Mouse (Mus musculus): ENCODE measurements around the gene Emilin2.
A peak's percentile ranks its signal among the peaks of the same experiment; 100 is the strongest.

The Emilin2 gene

DNA sequence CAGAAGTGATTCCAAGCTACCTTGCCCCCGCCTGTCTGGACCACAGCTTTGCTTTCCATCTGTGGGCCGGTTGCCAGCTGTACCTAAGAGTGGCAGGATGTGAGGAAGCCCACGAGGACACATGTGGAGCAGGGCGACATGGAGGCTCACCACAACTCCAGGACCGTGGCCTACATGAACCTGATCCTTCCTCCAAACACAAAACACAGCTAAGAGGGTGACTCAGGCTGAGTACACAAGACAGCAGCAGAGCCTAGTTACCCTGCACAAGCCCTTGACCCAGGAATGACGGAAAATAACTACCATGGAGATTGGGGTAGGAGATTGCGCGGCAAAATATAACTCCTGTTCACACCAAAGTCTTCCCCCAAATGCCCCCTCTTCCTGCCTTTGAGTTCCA, 44.4 kb downstream of the Emilin2 start:
- no peak for DNase-seq (ENCODE audit: low read depth in 2 of 2, low spot score in 2 of 2)

DNA sequence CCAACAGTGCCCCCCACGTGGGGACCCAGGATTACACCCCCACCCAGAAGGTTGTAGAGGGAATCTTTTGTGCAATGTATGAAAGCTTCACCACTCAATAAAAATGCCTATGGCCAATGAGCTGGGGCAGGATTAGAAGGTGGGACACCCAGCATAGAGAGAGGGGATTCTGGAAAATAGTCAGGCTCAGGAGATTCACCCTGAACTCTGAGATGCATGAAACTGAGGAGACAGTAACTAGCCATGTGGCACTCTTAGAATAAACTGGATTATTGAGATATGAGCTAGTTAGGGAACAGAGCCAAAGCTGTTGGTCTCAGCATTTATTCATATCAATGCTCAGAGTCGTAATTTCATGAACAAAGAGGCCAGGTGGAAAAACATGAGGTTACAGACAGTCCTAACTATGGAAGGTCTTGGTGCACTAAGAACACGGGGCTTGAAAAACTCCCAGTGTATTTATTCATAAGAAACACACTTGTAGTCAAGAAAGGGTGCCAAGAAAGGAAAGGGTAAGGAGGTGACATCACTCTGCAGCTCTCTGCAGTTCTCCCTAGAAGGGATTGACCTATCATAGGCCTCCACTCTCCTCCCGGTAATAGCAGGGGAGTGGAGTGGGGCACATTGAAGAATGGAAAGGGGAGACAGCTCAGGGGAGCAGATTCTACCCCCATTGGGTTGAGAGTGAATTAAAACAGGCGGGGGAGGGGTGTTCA, 46.3 kb downstream of the Emilin2 start:
- DNase-seq (ENCODE audit: low read depth in 2 of 2, low spot score in 2 of 2), result no peak

DNA sequence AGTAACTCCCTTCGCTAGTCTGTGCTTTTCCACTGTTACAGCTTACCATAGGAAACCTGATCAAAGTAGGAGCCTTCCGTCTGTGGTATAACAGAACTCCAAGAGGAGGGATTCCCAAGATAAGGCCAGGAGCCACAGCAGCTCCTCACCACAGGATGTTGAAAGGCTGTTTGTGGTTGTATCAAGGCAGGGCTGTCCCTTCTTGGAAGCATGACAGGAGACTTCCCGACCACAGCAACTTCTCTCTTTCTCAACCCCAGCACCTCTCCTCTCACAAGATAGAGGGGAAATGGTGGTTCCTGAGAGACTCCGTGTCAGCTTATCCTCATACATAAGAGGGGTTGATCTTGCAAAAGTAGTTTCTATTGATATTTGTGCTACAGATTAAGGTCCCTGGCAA, 47.0 kb downstream of the Emilin2 start:
- no peak for DNase-seq (ENCODE audit: low read depth in 2 of 2, low spot score in 2 of 2)

DNA sequence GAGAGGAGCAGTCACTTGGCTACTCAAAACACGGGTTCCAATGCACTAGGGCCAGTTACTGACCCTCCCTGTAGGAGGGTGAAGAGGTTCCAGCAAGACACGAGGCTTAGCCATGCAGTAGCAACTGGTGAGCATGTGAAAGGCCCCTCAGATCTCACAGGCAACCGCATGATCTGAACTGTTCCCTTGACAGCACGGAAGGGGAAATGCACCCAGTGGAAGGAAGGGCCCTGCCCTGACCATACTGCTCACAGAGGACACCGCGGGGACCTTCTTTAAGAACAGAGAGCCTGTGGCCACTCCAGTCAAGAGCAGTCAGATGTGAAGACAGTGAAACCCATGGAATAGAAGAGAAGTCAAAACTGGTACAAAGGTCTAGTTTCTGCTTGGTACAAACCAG, 48.6 kb downstream of the Emilin2 start:
- no peak for DNase-seq (ENCODE audit: low read depth in 2 of 2, low spot score in 2 of 2)

DNA sequence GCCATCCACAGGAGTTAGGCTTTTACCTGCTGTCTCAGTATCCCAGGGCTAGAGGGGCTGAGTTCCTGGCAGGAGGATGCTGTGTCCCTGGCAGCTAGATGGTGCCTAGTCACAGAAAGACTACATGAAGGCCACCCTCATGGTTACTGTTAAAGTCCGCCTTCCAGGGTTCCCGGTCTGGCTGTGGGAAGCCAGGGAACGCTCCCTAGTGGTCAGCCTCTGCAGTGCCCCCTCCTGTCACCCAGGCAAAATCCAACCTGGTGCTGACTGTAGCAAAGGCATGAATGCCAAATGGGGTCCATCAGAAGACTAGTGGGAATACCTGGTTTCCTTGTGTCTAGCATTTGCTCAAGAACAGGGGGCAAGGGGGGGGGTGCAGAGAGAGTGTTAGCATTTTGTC, 51.1 kb downstream of the Emilin2 start:
- no peak for DNase-seq (ENCODE audit: low read depth in 2 of 2, low spot score in 2 of 2)

DNA sequence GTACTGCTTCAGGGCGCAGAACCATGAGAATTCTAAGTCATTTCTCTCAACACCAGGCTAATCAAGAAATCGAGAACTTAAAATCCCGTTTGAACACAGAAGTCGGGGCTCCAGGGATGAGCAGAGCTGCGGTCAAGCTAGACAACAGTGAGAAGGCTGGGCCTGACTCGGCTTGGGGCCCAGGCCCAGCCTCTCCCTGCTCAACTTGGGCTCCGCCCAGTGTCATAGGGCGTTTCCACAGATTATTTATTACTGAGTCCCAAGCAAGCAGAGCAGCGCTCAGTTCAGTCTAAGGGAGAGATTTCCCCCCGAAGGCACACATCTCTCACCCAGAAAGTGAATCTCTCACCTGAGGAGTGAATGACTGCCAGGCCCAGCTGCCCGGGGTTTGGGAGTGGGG, 52.1 kb downstream of the Emilin2 start:
- no peak for DNase-seq (ENCODE audit: low read depth in 2 of 2, low spot score in 2 of 2)

DNA sequence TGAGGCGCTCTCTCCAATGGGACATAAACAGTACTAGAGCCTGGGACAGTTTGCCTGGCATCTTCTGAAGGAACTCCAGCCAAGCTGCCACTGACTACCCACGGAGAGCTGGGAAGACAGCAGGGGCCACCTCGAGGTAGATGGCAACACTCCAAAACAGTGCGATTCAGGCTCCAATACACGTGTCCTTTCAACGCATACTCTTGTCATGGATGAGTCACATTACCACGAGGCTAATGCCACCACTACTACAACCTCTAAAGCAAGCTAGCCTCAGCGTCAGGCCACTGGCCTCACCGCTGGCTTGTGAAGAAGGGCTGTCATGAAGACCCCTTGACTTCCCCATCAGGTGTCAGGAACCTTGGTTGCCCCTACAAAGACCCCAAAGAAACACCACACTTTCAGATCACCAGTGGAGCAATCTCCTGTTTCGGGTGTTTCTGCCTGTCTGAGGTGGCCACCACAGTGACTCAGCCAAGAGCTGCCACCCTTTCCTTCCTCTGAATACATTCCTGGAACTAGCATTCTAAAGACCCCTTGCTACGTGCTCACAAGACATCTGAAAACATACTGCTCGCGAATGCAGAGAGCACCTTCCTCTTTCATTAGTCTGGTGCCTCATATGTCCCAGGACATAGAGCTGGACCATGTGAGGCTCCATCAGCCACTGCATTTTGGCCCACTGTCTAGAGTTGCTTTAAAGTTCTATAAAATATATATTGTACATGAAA, 54.8 kb downstream of the Emilin2 start:
- no peak for DNase-seq (ENCODE audit: low read depth in 2 of 2, low spot score in 2 of 2)

DNA sequence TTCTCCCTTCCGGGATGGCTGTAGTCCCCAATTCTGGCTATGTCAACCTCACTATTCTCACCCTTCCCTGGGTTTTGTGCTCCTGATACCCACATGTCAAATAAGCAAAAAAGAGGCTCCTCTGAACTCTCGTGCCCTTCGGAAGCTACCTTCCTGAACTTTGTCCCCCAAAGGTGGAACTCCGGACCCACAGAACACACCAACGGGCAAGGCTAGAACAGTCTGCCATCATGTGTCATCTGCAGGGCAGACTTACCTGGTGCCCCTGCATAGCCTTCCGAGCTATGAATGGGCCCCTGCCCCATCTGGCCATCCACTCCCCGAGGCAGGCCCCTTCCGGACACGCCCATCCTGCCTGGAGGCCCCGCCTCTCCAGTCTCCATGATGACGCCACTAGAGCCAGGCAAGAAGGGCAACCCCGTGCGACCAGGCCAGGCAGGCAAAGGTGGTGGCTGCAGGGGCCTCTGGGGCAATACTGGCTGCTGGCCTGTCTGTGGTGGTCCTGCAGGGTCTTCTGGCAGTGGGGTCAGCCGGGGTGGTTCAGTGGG, 55.6 kb downstream of the Emilin2 start:
- no peak for DNase-seq (ENCODE audit: low read depth in 2 of 2, low spot score in 2 of 2)

DNA sequence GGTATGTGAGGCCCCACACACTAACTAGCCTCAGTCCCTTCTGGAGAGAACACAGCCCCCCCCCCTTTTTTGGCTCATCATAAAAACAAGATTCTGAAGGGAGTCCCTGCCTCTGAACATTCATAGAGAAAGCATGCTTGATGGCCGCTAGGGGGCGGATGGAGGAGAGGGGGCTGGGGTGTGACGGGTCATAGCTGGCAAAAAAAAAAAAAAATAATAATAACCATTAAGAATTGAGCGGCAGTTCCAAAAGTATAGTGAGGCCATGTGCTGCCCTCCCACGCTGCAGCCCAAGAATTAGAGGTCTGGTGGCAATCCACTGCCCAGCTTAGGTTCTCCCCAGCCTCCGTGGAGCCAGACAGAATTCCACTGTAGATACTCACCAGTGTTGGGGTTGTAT, 57.0 kb downstream of the Emilin2 start:
- peak in 1 of 2 experiments; percentile 18 for DNase-seq (ENCODE audit: low read depth in 2 of 2, low spot score in 2 of 2)

DNA sequence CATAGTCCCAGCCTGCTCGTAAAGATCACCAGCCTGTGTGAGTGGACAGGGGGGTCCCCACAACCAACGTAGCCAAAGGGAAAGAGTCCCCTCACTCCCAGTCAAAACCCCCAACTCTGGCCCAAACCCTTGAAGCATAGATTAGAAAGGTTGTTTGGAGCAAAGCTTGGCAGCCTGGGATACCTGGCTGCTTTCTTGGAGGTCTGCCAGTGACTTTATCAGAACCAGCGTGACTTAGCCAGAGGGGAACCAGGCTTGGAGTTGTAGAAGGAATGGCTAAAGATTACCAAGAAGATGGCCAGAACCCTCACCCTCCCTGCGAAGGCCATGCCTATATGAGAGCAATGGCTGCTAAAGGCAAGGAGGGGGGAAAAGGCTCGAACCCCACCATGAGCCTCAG, 57.7 kb downstream of the Emilin2 start:
- no peak for DNase-seq (ENCODE audit: low read depth in 2 of 2, low spot score in 2 of 2)

DNA sequence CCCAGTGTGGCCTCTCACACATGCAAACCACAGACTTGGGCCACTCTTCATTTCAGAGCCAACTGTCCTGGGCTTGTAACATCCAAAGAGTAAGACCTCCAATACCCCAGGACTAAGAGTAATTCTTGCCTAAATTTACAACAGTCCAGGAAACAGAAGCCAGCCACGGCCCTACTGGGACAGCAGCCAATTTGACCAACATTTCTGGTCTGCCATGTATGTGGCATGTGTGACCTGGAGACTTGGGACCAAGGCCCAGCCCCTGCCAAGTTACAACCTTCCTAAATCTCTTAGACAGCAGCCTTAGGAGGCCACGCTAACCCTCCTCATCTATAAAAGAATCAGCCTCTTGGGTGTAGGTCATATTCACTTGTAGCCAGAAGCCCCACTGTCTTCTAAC, 58.4 kb downstream of the Emilin2 start:
- DNase-seq (ENCODE audit: low read depth in 2 of 2, low spot score in 2 of 2), result no peak

DNA sequence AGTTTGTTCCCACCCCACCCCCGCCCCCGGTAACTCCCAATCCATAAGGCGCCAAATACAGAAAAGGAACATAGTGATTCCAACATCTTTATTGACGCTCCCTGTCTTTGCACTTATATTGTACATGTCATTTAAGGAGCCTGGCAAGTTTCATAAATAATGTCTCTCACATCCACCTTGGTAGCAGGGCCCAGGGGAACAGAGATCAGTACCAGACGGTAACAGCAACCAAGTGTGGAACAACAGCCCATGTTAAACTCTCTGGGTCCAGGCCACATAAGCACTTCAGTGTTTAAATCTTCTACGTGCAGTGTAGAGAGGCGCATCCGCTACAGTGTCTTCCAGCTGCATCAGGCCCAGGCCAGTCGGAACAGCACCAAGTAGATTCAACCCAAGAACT, 59.7 kb downstream of the Emilin2 start:
- no peak for DNase-seq (ENCODE audit: low read depth in 2 of 2, low spot score in 2 of 2)

DNA sequence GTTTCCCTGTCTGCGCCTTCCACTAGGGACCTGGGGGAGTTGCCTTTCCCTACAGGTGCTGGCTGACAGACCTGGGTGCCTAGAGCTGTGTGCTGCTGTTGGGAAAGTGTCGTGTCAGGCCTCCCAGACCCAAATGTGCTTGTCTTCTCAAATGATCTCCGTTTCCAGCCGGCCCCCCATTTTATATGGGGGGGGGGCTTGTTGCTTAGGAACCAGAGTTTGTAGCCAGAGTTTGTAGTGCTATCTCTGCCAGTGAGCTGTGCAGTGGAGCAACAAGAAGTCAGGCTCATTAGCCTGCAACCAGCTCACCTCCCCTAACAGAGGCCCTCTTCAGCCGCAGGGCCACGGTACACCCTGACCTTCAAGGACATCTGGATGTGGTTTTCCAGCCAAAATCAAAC, 60.2 kb downstream of the Emilin2 start:
- no peak for DNase-seq (ENCODE audit: low read depth in 2 of 2, low spot score in 2 of 2)

DNA sequence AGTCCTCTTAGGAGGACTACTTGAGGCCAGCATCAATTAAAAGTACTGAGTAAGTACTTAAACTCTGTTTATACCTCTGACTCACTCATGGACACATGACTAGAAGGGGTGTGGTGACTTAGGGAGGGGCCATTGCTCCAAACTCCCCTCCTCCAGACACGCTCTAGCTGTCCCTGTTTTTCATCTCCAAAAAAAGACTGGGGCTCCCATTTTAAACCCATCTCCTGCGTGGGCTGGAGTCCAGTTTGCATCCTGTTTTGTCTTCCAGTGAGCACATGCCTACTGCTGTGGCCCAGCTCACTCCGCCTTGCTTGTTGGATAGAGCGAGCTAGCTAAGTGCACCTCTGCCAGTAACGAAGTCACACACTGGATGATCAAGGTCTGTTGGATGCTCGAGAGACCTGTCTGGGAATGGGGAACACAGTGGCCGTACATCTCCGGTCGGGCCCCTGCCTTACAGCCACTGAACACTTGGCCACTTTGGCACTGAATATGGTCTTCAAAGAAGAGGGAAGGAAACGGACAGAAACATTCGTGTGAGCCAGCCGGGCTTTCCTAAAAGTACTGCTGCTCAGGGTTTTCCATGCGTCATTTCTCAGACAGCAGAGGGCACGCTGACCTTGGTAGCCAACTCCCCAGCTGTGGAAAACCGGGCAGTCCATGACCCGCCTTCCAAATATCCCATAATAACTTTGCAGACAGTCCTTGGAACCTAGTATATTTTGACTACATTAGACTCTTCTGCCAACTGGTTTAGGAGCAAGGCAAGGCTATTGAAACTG, 60.8 kb downstream of the Emilin2 start:
- DNase-seq (ENCODE audit: low read depth in 2 of 2, low spot score in 2 of 2), result no peak

DNA sequence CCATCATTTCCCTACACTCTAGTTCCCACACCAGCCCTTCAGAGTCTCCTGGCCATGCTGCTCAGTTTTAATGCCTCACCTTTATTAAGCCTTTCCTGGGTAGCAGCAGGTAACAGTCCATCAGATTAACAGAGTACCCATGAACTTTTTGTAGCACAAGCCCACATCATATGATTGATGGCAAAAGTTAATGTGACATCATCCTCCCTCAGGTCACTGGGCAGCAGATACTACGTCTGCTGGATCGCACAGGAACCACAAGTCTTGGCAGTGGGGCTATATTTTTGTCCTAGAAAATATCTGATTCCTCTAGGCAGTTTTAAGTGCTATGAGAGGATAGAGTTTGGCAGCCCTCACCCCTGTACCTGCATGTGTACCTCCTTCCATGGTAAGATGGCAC, 61.7 kb downstream of the Emilin2 start:
- no peak for DNase-seq (ENCODE audit: low read depth in 2 of 2, low spot score in 2 of 2)

DNA sequence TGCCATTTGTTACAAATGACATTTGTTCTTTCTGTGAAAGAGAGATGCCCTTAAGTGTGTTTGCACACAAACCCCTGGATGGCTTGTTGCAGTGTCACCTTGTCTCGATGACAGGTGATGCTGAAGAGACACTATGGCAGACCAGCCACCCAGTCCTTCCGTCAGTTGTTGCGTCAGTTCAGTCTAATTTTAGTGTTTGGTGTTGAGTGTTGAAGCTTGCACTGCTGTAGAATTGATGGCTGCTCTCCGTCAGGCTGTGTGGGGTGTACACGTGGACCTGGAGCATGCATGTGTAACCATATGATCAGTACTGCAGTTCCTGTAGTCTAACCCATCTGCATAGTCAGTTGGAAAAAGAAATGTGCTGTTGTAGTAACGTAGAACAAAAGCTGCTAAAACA, 62.8 kb downstream of the Emilin2 start:
- no peak for DNase-seq (ENCODE audit: low read depth in 2 of 2, low spot score in 2 of 2)

DNA sequence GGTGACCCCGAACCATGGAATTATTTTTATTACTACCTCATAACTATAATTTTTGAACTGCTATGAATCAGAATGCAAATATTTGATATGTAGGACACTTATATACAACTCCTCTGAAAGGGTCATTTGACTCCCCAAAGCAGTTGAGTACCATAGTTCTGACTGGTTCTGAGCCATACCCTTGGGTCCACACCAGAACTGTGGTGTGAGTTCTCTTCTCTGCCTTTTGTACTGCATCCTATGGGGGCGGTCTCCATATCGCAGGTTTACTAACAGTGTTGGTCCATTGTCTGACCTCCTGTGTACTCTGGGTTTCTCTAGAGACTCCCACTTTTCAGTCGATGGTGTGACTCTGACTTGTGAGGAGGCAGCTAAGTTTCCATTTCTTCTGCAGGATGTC, 65.8 kb downstream of the Emilin2 start:
- DNase-seq (ENCODE audit: low read depth in 2 of 2, low spot score in 2 of 2), result no peak

DNA sequence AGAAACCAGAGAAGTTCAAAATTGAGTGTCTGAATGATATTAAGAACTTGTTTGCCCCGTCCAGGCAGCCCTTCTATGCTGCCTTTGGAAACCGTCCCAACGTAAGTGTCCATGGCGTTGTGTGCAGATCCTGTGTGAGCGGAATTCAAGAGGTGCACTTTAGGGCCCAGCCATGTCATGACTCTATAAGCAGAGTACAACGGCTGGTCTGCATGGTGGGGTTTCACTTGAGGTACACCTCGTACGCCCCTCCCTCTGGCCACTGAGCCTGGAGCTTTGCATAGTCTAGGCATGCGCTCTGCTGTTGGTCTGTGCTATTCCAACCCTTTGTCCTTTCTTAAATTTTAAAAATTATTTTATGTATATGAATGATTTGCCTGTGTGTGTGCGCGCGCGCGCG, 66.6 kb downstream of the Emilin2 start:
- no peak for DNase-seq (ENCODE audit: low read depth in 2 of 2, low spot score in 2 of 2)

DNA sequence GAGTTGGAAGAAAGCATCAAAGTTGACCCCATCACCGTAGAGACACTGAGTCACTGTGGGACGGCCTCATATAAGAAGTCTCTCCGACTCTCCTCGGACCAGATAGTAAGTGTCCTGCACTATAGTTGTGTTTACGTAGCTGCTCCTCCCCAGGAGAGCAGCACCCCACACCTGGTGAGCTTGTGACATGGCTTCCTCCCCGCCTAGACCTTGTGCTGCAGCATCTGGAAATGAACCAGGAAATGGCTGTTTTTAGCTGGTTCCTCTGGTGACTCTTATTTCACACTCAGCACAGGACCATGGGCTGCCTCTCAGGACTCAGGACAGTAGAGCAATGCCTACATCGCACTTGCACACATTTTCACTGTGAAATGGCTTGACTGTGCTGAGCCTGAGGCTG, 69.1 kb downstream of the Emilin2 start:
- no peak for DNase-seq (ENCODE audit: low read depth in 2 of 2, low spot score in 2 of 2)

DNA sequence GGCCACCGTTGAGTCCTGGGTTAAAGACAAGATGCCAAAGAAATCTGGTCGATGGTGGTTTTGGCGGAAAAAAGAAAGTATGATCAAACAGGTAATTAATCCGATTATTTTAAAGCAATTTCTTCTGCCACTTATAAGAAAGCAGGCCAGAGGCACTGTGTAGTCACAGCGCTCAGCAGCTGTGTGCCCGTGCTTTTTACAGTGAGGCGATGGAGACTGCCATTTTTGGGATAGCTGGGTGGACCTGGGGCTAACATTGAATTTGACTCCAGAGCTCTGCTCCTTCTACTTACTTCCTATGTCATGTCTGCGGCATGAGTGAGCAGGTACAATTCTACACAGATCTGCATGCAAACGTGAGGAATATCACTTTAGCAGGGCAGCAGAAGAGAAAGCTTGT, 71.0 kb downstream of the Emilin2 start:
- no peak for DNase-seq (ENCODE audit: low read depth in 2 of 2, low spot score in 2 of 2)

DNA sequence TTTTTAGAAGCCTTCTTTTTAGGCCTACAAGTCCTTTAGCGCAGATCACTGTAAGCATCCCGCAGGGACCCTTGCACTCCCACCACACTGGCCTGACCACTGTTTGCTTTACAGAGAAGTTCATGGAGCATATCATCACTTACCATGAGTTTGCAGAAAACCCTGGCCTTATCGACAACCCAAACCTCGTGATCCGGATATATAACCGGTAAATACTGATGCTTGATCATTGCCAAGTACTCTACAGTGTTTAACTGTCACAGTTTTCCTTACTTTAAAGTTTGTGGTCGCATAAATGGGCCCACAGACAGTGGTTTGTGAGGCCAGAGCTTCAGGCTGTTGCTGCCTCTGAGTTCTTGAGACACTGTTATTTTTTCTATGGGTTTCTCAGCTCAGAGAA, 73.3 kb downstream of the Emilin2 start:
- no peak for DNase-seq (ENCODE audit: low read depth in 2 of 2, low spot score in 2 of 2)
